Mouse (Mus musculus): ENCODE data around the gene Mylk. TPM values are rescaled to one million over a fixed set of nuclear protein-coding genes. Genes with fewer than 3 reads are reported as not detected.

Mylk gene
- total and polyA plus RNA-seq, 3 experiments: 0.04 to 0.10 TPM; not detected in 1

DNA sequence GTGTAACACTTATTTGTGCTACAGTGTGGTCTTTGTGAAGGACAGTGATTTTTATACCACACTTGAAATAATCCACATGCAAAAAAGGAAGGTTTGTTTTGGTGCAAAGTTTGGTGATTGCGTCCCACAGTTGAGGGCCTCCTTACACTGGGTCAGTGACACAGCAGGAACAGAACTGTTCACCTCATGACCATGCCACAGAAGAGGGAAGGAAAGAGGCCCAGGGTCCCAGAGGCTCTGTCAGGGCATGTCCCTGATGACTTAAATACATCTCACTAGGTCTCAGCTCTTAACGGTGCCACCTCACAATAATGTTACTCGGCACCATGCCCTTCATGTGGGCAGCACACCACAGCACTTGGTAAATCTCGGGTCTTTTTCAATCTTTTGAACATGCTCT lies 280.3 kb downstream of the Mylk start (continued):
- 0 out of 2 replicates have a peak, but pooled peaks have one; percentile 64 for TF ChIP-seq TBP (conservative IDR thresholded peaks at IDR 0.05; ENCODE audit: low read depth, low read length)
- 0 out of 2 replicates have a peak, but pooled peaks have one; percentile 58 for TF ChIP-seq EP300 (IDR thresholded peaks at IDR 0.05; ENCODE audit: low read length)
- TF ChIP-seq MXI1 (IDR thresholded peaks at IDR 0.05; ENCODE audit: low read depth, low read length): no peak
- no peak for TF ChIP-seq CHD2 (IDR thresholded peaks at IDR 0.05; ENCODE audit: low read length)
- 0 out of 2 replicates have a peak, but pooled peaks have one; percentile 15 for TF ChIP-seq MAFK (IDR thresholded peaks at IDR 0.05; ENCODE audit: insufficient replicate concordance, low read length)
- TF ChIP-seq MEF2A (IDR thresholded peaks at IDR 0.05; ENCODE audit: borderline replicate concordance, low read depth, low read length): peak; percentile 81
- no peak for TF ChIP-seq RCOR1 (conservative IDR thresholded peaks at IDR 0.05; ENCODE audit: low read depth, low read length)
- TF ChIP-seq UBTF (IDR thresholded peaks at IDR 0.05; ENCODE audit: low read depth, low read length): no peak

- H3K79me2 ChIP-seq (replicated peaks; ENCODE audit: control insufficient read depth, extremely low read depth, insufficient read depth, poor library complexity, severe bottlenecking): no peaks in the 10 kb centered on the region
- H3K4me3 ChIP-seq (replicated peaks in 1 of 3; ENCODE audit: low read depth in 2 of 3, low read length in 2 of 3, poor library complexity in 1 of 3): no peak overlapping the region
- no peak overlapping the region for H3K27ac ChIP-seq (ENCODE audit: insufficient read depth, low read depth)
- DNase-seq (ENCODE audit: extremely low read depth): no peak
- H3K4me2 ChIP-seq (ENCODE audit: insufficient read depth, low read depth, poor library complexity, severe bottlenecking): no peak overlapping the region
- peaks cover 48 to 86% of the 10 kb centered on the region in 2 experiments for H3K36me3 ChIP-seq (replicated peaks in 1 of 2; ENCODE audit: control insufficient read depth in 1 of 2, insufficient read depth in 1 of 2, low read length in 1 of 2)
- peaks cover 0 to 60% of the 10 kb centered on the region in 2 experiments; a peak in 2 of 4 replicates for H3K4me1 ChIP-seq (ENCODE audit: control insufficient read depth in 1 of 2, insufficient read depth in 2 of 2)
- dilution Hi-C loops (cut with MboI; ENCODE audit: extremely low pct_ligation_motif_present, extremely low pct_unique_long_range_greater_than_20kb, low sequenced_read_pairs): no loop called here
- no peak overlapping the region for H3K9ac ChIP-seq (ENCODE audit: insufficient read depth, low read depth)
- in situ Hi-C loops (cut with MboI; ENCODE audit: low pct_ligation_motif_present, low pct_unique_long_range_greater_than_20kb, low sequenced_read_pairs): no loop called here
- H3K27me3 ChIP-seq (replicated peaks): no peaks in the 10 kb centered on the region
- no peaks in the 10 kb centered on the region for H3K9me3 ChIP-seq (replicated peaks; ENCODE audit: low read length)
- no peak for TF ChIP-seq ETS1 (conservative IDR thresholded peaks at IDR 0.05; ENCODE audit: low read depth, low read length)
Observed at GRCm38 (mm10) chr16:35033241-35033640, 288.2 kb downstream of the Mylk start.

DNA sequence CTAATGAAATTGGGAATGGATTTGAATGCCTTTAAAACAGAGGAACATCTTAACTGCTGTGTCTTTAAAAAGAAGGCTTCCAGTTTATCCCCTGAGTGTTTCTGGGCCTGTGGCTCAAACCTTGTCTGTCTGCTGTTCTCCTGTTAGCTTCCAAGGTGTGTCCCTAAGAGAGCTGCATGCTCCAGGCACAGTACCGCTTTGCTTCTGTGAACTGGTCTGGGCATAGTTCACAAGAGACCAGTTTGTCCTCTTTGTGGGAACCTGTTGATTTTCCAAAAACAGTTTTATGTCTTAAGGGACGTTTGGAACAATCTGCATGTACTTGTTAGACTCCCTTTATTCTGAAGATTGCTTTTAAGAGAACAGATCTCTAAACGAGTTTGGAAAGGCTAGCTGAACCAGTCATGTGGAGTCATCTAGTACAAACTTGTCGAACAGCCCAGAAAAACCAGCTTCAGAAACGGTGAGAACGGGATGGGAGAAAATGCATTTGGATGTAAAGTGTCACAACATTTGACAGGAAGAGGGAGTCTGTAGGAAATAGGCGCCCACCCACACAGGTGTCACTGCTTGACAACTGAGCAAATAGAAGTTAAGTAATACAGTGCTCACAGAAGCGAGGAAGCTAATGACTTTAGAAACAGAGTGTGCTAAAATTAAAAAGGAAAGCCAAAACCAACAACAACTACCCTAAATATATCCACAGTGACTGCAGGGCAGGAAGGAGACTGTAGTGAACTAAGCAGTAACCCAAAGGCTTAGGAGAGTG lies 289.0 kb downstream of the Mylk start:
- no peak for DNase-seq (ENCODE audit: extremely low read depth)
- Histone ChIP-seq H3K27me3 (replicated peaks) (no peaks in the 10 kb centered on the region), H3K4me1 (ENCODE audit: control insufficient read depth in 1 of 2, insufficient read depth in 2 of 2) (peaks cover 0 to 66% of the 10 kb centered on the region in 2 experiments; a peak in 2 of 4 replicates), H3K27ac (ENCODE audit: insufficient read depth, low read depth) (no peak overlapping the region), H3K9ac (ENCODE audit: insufficient read depth, low read depth) (no peak overlapping the region), H3K36me3 (replicated peaks in 1 of 2; ENCODE audit: control insufficient read depth in 1 of 2, insufficient read depth in 1 of 2, low read length in 1 of 2) (peaks cover 46 to 85% of the 10 kb centered on the region in 2 experiments), H3K79me2 (replicated peaks; ENCODE audit: control insufficient read depth, extremely low read depth, insufficient read depth, poor library complexity, severe bottlenecking) (no peaks in the 10 kb centered on the region), H3K4me3 (replicated peaks in 1 of 3; ENCODE audit: low read depth in 2 of 3, low read length in 2 of 3, poor library complexity in 1 of 3) (no peak overlapping the region), H3K4me2 (ENCODE audit: insufficient read depth, low read depth, poor library complexity, severe bottlenecking) (no peak overlapping the region), H3K9me3 (replicated peaks; ENCODE audit: low read length) (no peaks in the 10 kb centered on the region)
- TF ChIP-seq ZNF384 (IDR thresholded peaks at IDR 0.05; ENCODE audit: low read depth, low read length) (no peak), POLR2AphosphoS2 (IDR thresholded peaks at IDR 0.05; ENCODE audit: low read depth, low read length) (no peak), EP300 (IDR thresholded peaks at IDR 0.05; ENCODE audit: low read length) (no peak), RAD21 (IDR thresholded peaks at IDR 0.05; ENCODE audit: low read depth, low read length) (no peak), ETS1 (conservative IDR thresholded peaks at IDR 0.05; ENCODE audit: low read depth, low read length) (no peak; the same call in 1 of the 2 replicates), RCOR1 (conservative IDR thresholded peaks at IDR 0.05; ENCODE audit: low read depth, low read length) (no peak), MEF2A (IDR thresholded peaks at IDR 0.05; ENCODE audit: borderline replicate concordance, low read depth, low read length) (peak; percentile 59)
- dilution Hi-C loops (cut with MboI; ENCODE audit: extremely low pct_ligation_motif_present, extremely low pct_unique_long_range_greater_than_20kb, low sequenced_read_pairs): no loop called here
- in situ Hi-C loops (cut with MboI; ENCODE audit: low pct_ligation_motif_present, low pct_unique_long_range_greater_than_20kb, low sequenced_read_pairs): no loop called here

All from CH12.LX (cell line).